Mouse (Mus musculus) frontal cortex, postnatal 14 days (tissue): Measurements from ENCODE around the gene I830077J02Rik.
"Not testable (repeated sequence)": the region's sequence is repeated elsewhere in the genome, so short reads cannot be mapped to it uniquely, and the experiment has no call there.

Experiments
- DNase-seq, 2 experiments: peaks; one replicate each; pipeline ENCODE4 v3.0.0; 2022; ENCODE audit warnings: low spot score in 2 of 2

The I830077J02Rik gene

DNA sequence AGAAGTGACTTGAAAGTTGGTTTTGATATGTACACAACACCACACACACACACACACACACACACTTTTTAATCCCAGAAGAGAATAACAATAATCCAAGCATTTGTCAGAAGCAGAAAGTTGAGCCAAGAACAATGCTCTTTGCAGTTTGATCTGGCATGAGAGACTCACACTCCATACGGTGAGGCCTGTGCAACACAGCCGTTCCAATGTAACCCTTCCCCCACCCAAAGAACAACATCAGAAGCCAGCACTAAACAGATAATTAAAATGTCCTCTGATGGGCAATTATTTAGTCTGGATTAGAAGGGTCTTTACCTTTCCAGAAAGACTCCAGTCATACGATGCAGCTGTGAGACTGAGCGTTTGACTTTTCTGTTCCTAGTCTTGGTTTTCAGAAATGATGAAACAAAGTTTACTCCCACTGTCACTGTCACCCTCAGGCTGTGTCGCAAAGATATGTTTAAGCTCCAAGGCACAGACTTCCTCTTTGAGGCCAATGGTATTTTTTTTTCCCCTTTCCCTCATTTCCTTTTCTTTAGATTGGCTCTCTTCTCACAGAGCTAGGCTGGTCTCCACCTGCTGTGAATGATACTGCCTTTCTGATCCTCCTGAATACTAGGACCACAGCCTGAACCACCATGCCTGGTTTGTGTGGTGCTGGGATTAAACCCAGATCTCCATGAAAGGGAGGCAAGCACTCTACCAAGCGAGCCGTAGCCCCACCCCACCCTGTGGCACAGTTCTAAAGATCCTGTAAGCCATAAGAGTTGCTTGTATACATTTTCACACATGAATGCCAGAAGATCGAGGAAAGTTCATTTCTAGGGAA lies at the start of gene I830077J02Rik:
TSS of gene I830077J02Rik (minus strand) at position 425 of the 832 bp plus-strand sequence.
- no peak for DNase-seq

DNA sequence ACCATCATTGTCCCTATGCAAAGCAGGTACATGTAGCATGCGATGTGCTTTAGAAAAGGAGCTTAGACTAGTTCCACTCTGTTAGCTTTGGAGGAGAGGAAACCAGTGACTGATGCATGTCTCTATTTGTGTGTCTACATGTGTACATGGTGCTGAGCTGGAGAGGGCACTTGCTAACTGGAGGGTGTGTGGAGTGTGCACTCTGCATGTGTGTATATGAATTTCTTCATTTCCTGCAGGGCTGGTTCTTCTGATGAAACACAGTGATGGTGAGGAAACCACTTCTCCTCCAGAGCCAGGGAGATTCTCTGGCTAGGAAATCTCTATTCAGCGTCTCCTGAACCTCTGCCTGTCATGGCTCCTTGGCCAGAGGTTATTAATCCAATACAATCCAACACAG lies 41.7 kb upstream of the I830077J02Rik start:
- DNase-seq: no peak

DNA sequence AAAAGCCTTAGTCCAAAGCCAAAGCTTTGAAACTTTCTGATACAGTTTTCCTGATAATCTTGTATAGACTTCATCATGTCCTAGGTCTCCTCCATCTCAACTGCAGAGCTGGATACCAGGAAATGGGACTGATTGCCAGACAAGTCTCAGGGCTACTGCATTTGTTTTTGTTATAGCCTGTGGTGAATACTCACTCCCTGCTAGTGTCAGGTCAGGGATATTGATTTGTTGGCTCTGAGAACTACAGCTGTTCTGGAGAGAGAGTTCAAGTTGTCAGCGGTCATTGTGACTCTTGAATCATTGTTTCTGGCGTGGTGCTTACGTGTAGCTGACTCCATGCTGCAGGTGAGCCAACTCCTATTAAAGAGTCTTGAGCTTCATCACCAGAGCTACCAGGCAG lies 40.9 kb upstream of the I830077J02Rik start, which contains the start of gene Ovgp1:
TSS of gene Ovgp1 (plus strand) at position 301 of the 400 bp plus-strand sequence.
- no peak for DNase-seq

DNA sequence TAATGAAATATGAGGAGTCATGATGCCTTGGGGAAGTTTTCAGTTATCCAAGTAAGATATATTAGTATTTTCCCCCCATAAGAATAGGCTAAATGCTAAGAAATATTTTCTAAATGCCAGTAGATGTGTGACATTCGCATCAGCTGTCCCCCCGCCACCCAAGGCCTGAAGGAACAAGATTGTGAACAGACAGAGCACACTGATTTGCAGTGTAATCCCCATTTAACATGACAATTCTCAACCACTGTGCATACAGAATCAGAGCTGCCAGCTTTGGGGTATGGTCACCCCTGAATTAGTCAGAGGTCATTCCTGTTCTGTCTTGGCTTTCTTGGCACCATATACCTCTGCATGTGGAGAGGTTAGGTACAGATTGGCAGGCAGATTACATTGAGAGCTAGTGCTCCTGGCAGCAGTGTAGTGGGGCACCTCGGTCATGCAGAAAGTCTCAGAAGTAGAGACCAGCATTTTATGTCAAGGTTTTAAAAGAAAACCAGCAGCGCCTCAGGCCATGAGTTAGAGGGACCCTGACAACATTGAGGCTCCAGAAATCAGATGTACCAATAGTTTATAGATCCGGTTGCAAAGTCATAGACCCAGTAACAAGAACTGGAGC lies 39.5 kb upstream of the I830077J02Rik start:
- DNase-seq: no peak

DNA sequence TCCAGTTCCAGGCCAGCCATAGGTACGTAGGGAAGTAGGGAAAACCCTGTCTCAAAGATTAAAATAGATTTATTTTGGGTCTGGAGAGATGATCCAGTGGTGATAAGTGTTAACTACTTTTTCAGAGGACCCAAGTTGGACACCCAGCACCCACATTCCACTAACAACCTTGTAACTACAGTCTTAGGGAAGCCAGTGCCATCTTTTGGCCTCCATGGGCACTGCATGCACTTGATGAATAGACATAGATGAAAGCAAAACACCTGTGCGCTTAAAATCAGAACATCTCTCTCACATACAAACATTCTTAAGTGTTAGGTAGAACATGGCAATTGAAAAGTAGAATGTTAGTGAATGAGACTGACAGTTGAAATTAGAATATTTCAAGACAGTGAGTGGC lies 28.2 kb upstream of the I830077J02Rik start:
- no peak for DNase-seq

DNA sequence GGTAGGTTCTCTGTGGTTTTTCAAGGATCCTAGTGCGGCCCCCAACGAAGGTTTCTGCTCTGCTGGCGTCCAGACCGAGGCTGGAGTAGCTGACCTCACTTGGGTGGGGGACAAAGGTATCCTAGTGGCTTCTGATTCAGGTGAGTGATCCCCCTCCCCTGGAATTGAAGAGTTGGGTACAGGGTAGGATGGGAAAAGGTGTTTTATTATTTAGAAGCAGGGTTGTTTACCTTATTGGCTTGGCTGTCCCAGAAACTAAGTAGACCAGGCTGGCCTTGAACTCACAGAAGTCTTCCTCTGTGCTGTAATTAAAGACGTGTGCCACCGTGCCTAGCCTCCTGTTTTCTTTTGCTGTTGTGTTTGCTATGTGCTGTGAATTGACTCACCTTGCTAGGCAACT lies 27.5 kb upstream of the I830077J02Rik start, which contains the start of gene Atp5f1:
TSS of gene Atp5f1 (minus strand) at position 101 of the 400 bp plus-strand sequence.
- DNase-seq: no peak

DNA sequence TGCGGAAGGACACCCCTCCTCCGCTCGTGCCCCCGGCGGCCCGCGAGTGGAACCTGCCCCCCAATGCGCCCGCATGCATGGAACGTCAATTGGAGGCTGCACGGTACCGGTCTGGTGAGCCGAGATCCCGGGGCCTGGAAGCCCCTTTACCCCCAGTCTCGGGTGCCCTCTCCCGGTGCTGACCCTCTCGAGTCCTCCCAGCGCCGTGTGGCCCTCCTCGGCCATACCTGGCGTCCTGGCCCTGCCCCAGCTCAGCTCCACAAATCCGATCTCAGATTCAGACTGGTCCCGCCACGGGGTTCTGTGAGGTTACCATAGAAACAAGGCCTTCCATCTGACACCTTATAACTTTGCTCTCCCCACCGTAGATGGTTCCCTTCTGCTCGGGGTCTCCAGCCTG lies 27.1 kb upstream of the I830077J02Rik start:
- no peak for DNase-seq

DNA sequence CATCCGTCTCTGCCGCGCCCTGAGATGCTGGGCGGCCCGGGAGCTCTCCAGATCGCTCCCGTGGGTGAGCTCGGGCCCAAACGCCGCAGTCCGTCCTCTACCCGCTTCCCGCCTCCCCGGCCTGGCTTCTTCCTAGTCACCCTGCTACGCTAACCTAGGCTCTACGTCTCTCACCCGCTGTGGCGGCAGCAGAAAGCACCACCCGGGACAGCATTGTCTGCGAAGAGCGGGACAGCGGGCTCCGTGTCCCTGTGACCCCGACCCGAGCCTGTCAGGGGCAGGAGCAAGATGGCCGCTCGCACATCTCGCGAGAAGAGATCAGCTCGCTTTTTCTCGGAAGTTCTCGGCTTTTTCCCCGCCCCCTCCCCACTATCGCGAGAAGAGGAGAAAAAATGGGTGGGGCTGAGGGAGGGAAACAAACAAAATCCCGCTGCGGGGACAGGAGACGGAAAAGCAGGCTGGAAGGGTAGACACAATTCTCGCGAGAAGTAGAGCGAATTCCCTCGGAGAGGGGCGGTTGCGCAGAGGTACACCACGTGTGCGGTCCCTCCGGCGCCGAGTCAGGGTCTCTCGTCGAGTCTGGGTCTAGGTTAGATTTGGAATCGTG lies 26.6 kb upstream of the I830077J02Rik start, which contains the start of gene Wdr77:
TSS of gene Wdr77 (plus strand) at position 396 of the 607 bp plus-strand sequence.
- peak; percentile 93 to 94 for DNase-seq

DNA sequence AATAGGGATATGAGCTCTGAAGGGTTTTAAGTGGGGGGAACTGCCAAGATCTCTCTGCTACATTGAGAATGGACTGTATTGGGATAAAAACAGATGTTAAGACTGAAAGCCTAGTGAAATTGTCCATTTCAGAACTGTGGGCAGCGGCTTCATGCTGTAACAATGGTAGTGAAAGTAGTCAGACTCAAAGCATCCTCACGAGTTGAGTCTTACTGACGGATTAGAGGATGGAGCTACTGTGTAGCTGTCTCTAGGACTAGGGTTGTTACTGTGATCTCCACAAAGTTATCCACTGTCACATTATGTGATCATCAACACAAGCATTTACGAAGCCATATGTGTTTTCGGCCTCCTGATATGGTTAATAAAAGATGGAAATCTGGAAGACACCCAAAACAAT lies 25.7 kb upstream of the I830077J02Rik start:
- DNase-seq: no peak

DNA sequence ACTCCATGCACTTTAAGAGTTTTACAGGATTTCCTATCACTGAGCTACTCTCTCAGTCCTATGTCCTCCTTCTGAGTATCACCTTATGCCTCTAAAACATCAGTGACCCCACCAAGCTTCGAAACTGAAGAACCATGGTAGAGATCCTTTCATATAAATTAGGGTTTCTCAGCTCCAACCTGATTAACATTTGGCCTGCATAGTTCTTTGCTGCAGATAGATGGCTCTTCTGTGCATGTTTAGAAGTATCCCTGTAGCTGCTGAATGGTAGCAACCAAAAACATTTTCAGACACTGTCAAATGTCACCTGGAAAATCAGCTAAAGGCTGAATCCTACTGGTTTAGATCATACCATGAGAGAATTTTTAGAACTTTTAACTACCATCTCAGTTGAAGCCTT lies 24.8 kb upstream of the I830077J02Rik start:
- no peak for DNase-seq

DNA sequence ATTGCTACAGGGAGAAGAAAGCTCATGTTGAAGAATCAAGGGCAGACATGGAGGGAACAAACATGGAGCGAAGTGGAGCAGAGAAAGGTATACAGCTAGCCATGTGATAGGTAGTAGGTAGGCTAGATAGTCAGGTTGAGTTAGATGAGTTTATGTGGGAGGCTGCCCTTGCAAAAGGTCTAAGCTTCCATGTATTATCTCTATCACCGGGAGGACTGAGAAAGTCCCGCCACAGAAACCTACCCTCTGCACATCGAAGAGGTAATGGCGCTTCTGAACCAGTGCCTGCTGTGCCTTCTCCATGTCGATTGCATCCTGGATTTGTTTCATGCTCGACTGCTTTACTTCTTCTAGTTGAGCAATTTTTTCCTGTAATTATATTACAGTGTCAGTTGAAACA lies 18.9 kb upstream of the I830077J02Rik start:
- no peak for DNase-seq

DNA sequence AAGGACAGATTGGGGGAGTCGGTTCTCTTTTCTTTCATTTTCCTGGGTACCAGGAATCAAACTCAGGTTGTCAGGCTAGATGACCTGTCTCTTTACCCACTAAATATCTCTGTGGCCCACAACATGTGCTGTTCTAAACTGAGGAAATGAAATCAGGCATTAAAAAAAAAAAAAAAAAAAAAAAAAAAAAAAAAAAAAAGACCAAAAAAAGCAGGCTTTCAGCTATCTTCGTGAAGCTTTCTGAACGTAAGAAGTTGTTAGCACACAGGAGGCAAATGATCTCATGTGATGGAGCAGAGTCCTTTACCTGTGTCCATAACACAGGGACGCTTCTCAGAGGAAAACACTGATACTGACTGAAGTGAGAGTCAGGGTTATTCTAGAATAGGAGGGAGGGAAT lies 3.6 kb upstream of the I830077J02Rik start:
- no peak for DNase-seq

DNA sequence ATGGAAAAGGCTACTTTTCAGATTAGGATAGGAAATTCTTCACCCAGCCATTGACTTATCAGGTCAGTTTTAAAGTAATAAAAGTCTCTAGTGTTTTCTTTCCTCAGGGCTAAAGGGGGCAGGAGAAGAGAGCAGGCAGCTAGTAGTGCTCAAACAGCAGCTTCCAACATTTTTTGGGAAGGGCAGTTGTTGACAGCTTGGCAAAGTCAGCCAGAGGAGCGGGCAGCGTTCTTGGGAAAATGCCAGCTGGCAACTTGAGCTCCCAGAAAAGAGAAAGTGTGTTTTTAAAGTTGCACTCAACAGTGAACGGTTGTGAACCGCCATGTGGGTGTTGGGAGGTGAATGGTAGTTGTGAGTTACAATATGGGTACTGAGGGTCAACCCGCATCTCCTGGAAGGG lies 2.6 kb upstream of the I830077J02Rik start:
- no peak for DNase-seq

DNA sequence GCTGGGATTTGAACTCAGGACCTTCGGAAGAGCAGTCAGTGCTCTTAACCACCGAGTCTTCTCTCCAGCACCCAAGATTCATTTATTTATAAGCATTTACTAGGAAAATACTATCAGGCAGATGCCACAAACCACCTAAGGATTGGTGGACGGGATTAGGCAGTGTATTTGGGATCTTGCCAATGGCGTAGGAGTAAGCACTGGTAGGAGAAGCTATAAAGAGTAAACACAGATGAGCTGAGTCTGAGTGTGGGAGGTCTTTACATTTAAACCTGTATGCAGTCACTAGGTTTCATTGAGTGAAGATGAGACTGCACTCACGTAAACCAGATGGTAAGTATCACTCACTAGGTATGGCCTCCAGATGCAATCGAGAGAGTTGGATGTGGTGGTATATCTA lies 1.5 kb upstream of the I830077J02Rik start:
- DNase-seq: no peak

DNA sequence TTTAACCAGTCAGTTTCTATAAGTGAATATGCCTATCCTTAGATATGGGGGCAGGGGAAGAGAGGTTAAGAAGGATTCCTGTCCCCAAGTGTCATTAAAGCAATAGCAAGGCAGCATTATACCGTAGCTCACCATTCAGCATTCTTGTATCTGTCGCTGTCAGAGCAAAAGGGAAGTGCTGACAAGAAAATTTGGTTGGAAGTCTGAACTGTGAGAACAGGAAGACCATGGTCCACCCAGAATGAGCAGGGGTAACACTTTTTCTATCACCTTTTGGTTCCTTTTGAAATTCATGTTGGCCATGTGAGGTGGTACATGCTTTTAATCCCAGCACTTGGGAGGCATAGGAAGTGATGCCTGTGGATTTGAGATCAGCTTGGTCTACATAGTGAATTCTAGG lies 1.4 kb downstream of the I830077J02Rik start:
- DNase-seq: no peak

DNA sequence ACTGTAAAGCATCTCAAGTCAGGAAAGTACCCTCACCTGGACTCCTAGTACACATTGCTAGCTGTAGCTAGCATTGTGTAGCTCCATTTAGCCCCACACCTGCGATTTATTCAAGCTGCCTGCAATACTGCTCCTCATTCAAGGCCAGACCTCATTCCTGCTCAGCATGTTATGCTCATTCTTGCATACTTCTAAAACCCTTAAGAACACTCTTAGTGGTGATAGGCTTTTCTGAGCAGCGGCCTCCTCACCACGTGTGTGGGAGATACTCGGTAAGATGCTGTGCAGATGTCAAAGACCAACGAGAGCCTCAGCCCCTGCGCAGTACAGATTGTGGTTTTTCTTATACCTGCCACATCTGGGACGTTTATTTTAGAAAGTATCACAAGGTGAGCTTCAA lies 2.6 kb downstream of the I830077J02Rik start:
- no peak for DNase-seq

DNA sequence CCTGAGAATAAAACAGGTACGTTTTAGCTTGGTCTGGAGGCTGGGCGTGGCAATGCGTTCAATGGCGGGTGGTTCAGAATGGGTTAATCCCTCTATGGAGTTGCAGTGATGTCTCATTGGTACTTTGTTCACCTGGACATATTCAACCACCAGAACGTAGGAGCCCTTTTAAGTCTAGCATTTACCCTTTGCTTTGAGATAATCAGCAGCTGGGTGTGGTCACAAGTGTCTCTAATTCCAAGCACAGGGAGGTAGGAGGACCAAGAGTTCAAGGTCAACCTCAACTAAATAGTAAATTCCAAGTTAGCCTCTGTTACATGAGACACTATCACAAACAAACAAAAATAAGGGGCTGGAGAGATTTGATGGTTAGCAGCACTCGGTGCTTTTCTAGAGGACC lies 3.7 kb downstream of the I830077J02Rik start:
- no peak for DNase-seq

DNA sequence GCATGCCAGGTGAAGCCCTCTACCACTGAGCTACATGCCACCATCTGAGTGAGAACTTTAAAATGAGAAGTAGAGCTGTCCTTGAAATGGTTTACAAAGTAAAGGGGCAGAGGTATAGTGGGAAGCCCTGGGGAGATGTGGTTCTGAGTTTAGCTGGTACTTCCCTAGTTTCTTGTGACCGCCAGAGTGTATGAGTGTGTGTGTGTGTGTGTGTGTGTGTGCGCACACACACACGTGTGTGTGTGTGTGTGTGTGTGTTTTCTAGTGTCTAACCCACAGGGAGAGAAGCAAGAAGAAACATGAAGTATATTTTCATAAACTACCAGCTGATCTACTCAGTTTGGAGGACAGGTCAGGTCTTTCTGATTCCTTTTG lies 4.3 kb downstream of the I830077J02Rik start:
- no peak for DNase-seq

DNA sequence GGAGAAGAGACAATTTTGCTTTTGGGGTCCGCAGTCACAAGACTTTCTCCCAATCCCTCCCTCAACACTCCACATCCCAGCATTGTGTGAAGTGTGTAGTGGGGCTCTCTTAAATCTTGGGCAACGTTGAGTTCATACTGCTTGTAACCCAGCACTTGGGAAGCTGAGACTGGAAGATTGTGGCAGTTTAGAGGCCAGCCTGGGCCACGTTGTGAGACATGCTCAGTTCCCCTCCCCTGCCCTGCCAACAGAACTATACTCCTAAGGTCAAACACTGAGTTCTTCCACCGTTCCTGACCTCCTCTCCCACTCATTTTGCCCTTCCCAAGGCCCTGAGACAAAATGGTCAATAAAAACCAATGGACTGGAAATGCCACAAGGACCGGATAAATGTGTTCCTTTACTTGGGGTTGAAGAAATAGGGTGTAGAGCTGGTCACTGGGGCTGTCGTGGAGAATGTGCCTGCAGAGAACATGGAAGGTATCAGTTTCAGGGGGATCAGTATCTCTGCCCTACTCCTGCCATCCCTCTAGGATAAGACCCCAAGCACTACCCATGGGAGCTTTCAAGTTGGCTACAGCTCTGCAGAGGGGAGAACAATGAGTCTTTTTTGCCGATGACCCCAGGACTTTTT lies 4.8 kb downstream of the I830077J02Rik start:
- no peak for DNase-seq

DNA sequence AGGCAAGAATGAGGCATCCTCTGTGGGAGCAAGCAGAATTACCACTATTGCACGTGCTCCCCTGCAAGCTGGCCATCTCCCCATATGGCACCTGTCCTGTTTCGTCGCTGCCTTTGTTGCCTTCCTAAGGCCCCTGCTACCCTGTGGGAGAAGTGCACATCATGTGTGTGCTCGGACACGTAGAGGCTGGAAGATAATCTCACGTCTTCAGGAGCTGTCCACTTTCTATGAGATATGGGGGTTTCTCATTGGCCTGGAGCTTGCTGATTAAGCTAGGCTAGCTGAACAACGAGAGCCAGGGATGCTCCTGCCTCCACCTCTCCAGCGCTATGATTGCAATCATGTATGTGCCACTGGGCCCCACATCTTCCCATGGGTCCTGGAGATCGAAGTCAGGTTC lies 7.8 kb downstream of the I830077J02Rik start:
- DNase-seq: no peak

DNA sequence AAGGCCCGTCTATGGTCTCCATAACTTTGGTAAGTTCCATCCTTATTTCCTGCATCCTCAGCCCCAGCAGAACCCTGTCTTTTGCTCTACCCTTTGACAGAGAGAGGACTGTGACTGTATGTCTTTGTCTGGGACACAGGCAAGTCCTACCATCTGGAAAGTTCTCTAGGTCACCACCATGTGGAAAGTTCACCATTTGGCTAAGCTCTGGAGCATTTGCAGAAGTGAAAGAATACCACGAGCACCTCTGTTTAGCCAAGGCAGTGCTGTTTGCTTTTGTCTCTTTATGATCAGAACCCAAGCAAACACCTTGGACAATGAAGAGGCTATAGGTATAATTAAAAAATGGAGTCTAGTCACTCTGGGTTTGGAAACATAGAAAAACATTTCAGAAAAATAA lies 10.5 kb downstream of the I830077J02Rik start:
- DNase-seq: no peak

DNA sequence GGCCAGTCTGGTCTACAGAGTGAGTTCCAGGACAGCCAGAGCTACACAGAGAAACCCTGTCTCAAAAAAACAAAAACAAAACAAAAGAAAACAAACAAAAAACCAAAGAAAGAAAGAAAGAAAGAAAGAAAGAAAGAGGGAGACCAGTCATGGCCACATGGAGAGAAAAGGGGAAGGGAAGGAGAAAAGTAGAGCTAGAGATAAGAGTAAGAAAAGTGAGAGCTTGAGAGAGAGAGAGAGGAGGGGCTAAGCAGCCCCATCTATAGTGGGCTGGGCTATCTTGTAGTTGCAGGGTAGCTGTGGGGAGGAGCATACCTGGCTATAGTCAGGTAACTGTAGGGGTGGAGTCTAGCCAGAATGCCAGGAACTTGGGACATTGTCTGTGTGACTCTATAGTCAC lies 11.7 kb downstream of the I830077J02Rik start:
- not testable (repeated sequence) for DNase-seq
